Mouse (Mus musculus): ENCODE data around the gene Tph1. TPM values are rescaled to one million over a fixed set of nuclear protein-coding genes. Genes with fewer than 3 reads are reported as not detected.

Tph1 gene
- polyA plus RNA-seq (2014; fragmentation: Nextera tagmentation; extraction: Ambion mirVana) = 0.43 and 0.76 TPM in 2 replicates

- H3K4me1 ChIP-seq (ENCODE audit: control insufficient read depth, insufficient read depth, low read length) = no peaks in the 10 kb centered on the region; the same call in 1 of the 2 replicates
- H3K9me3 ChIP-seq (ENCODE audit: control insufficient read depth, low read length) = no peaks in the 10 kb centered on the region
- no peak within 1 kb of the TSS for H3K4me2 ChIP-seq (ENCODE audit: low read depth, low read length)
- ATAC-seq (ENCODE audit: low read depth) = no peak
- 62% methylated on average over 10 of the region's 10 CpGs for WGBS
- no peaks in the 10 kb centered on the region for H3K36me3 ChIP-seq (ENCODE audit: control insufficient read depth, insufficient read depth, low read length)
- no peak within 1 kb of the TSS for H3K27ac ChIP-seq (ENCODE audit: low read depth, low read length)
- no peak within 1 kb of the TSS for H3K9ac ChIP-seq (replicated peaks; ENCODE audit: low read depth, low read length)
- no peaks in the 10 kb centered on the region for H3K27me3 ChIP-seq (ENCODE audit: control insufficient read depth, insufficient read depth, low read length)
- no peak within 1 kb of the TSS for H3K4me3 ChIP-seq (ENCODE audit: low read depth, low read length)
Observed at GRCm38 (mm10) chr7:46672160-46672672, at the start of gene Tph1. Tph1 (minus strand) TSS chr7:46672537.

- Histone ChIP-seq H3K9ac (replicated peaks; ENCODE audit: low read depth, low read length) (no peak overlapping the region), H3K4me3 (ENCODE audit: low read depth, low read length) (no peak overlapping the region), H3K4me1 (ENCODE audit: control insufficient read depth, insufficient read depth, low read length) (no peaks in the 10 kb centered on the region), H3K4me2 (ENCODE audit: low read depth, low read length) (no peak overlapping the region), H3K27ac (ENCODE audit: low read depth, low read length) (no peak overlapping the region), H3K9me3 (ENCODE audit: control insufficient read depth, low read length) (no peaks in the 10 kb centered on the region), H3K36me3 (ENCODE audit: control insufficient read depth, insufficient read depth, low read length) (no peaks in the 10 kb centered on the region), H3K27me3 (ENCODE audit: control insufficient read depth, insufficient read depth, low read length) (no peaks in the 10 kb centered on the region)
- ATAC-seq (ENCODE audit: low read depth) = no peak
- 86% methylated on average over 9 of the region's 9 CpGs for WGBS
Observed at GRCm38 (mm10) chr7:46720460-46720859, 48.1 kb upstream of the Tph1 start.

- Histone ChIP-seq H3K27ac (ENCODE audit: low read depth, low read length) (no peak overlapping the region), H3K27me3 (ENCODE audit: control insufficient read depth, insufficient read depth, low read length) (no peaks in the 10 kb centered on the region), H3K4me3 (ENCODE audit: low read depth, low read length) (no peak overlapping the region), H3K9me3 (ENCODE audit: control insufficient read depth, low read length) (no peaks in the 10 kb centered on the region), H3K9ac (replicated peaks; ENCODE audit: low read depth, low read length) (no peak overlapping the region), H3K36me3 (ENCODE audit: control insufficient read depth, insufficient read depth, low read length) (no peaks in the 10 kb centered on the region), H3K4me1 (ENCODE audit: control insufficient read depth, insufficient read depth, low read length) (no peaks in the 10 kb centered on the region), H3K4me2 (ENCODE audit: low read depth, low read length) (no peak overlapping the region)
- no peak for ATAC-seq (ENCODE audit: low read depth)
- WGBS = 86% methylated on average over 7 of the region's 7 CpGs
Observed at GRCm38 (mm10) chr7:46719526-46719925, 47.2 kb upstream of the Tph1 start.

- no peaks in the 10 kb centered on the region for H3K9me3 ChIP-seq (ENCODE audit: control insufficient read depth, low read length)
- ATAC-seq (ENCODE audit: low read depth) = no peak
- 88% methylated on average over 7 of the region's 7 CpGs for WGBS
- H3K27me3 ChIP-seq (ENCODE audit: control insufficient read depth, insufficient read depth, low read length) = no peaks in the 10 kb centered on the region
- H3K36me3 ChIP-seq (ENCODE audit: control insufficient read depth, insufficient read depth, low read length) = no peaks in the 10 kb centered on the region
- no peaks in the 10 kb centered on the region for H3K4me1 ChIP-seq (ENCODE audit: control insufficient read depth, insufficient read depth, low read length)
- H3K27ac ChIP-seq (ENCODE audit: low read depth, low read length) = no peak overlapping the region
- no peak overlapping the region for H3K9ac ChIP-seq (replicated peaks; ENCODE audit: low read depth, low read length)
- no peak overlapping the region for H3K4me3 ChIP-seq (ENCODE audit: low read depth, low read length)
- no peak overlapping the region for H3K4me2 ChIP-seq (ENCODE audit: low read depth, low read length)
Observed at GRCm38 (mm10) chr7:46718591-46719270, 46.4 kb upstream of the Tph1 start.

GRCm38 (mm10) chr7:46716897-46717296 lies 44.6 kb upstream of the Tph1 start:
- Histone ChIP-seq H3K27ac (ENCODE audit: low read depth, low read length) (no peak overlapping the region), H3K4me1 (ENCODE audit: control insufficient read depth, insufficient read depth, low read length) (no peaks in the 10 kb centered on the region), H3K9me3 (ENCODE audit: control insufficient read depth, low read length) (no peaks in the 10 kb centered on the region), H3K27me3 (ENCODE audit: control insufficient read depth, insufficient read depth, low read length) (no peaks in the 10 kb centered on the region), H3K4me3 (ENCODE audit: low read depth, low read length) (no peak overlapping the region), H3K9ac (replicated peaks; ENCODE audit: low read depth, low read length) (no peak overlapping the region), H3K36me3 (ENCODE audit: control insufficient read depth, insufficient read depth, low read length) (no peaks in the 10 kb centered on the region), H3K4me2 (ENCODE audit: low read depth, low read length) (no peak overlapping the region)
- WGBS = 66% methylated on average over 5 of the region's 5 CpGs
- ATAC-seq (ENCODE audit: low read depth) = no peak

GRCm38 (mm10) chr7:46715600-46715999 lies 43.3 kb upstream of the Tph1 start, which contains the start of gene Saa3:
Saa3 (minus strand) TSS chr7:46715700.
- Histone ChIP-seq H3K9ac (replicated peaks; ENCODE audit: low read depth, low read length) (no peak within 1 kb of the TSS), H3K4me3 (ENCODE audit: low read depth, low read length) (no peak within 1 kb of the TSS), H3K36me3 (ENCODE audit: control insufficient read depth, insufficient read depth, low read length) (no peaks in the 10 kb centered on the region), H3K27ac (ENCODE audit: low read depth, low read length) (no peak within 1 kb of the TSS), H3K4me1 (ENCODE audit: control insufficient read depth, insufficient read depth, low read length) (no peaks in the 10 kb centered on the region), H3K27me3 (ENCODE audit: control insufficient read depth, insufficient read depth, low read length) (no peaks in the 10 kb centered on the region), H3K4me2 (ENCODE audit: low read depth, low read length) (no peak within 1 kb of the TSS), H3K9me3 (ENCODE audit: control insufficient read depth, low read length) (no peaks in the 10 kb centered on the region)
- no peak for ATAC-seq (ENCODE audit: low read depth)
- 86% methylated on average over 5 of the region's 5 CpGs for WGBS

- no peak overlapping the region for H3K4me2 ChIP-seq (ENCODE audit: low read depth, low read length)
- H3K27me3 ChIP-seq (ENCODE audit: control insufficient read depth, insufficient read depth, low read length) = no peaks in the 10 kb centered on the region
- no peak overlapping the region for H3K27ac ChIP-seq (ENCODE audit: low read depth, low read length)
- no peak overlapping the region for H3K4me3 ChIP-seq (ENCODE audit: low read depth, low read length)
- no peak overlapping the region for H3K9ac ChIP-seq (replicated peaks; ENCODE audit: low read depth, low read length)
- 34% methylated on average over 6 of the region's 6 CpGs for WGBS
- no peaks in the 10 kb centered on the region for H3K36me3 ChIP-seq (ENCODE audit: control insufficient read depth, insufficient read depth, low read length)
- H3K9me3 ChIP-seq (ENCODE audit: control insufficient read depth, low read length) = no peaks in the 10 kb centered on the region
- H3K4me1 ChIP-seq (ENCODE audit: control insufficient read depth, insufficient read depth, low read length) = peaks cover 2% of the 10 kb centered on the region; the same call in 1 of the 2 replicates
- no peak for ATAC-seq (ENCODE audit: low read depth)
Observed at GRCm38 (mm10) chr7:46714518-46714917, 42.2 kb upstream of the Tph1 start.

- peaks cover 4% of the 10 kb centered on the region; the same call in 1 of the 2 replicates for H3K4me1 ChIP-seq (ENCODE audit: control insufficient read depth, insufficient read depth, low read length)
- H3K36me3 ChIP-seq (ENCODE audit: control insufficient read depth, insufficient read depth, low read length) = no peaks in the 10 kb centered on the region
- no peak overlapping the region for H3K27ac ChIP-seq (ENCODE audit: low read depth, low read length)
- H3K9me3 ChIP-seq (ENCODE audit: control insufficient read depth, low read length) = no peaks in the 10 kb centered on the region
- H3K4me3 ChIP-seq (ENCODE audit: low read depth, low read length) = no peak overlapping the region
- no peak overlapping the region for H3K9ac ChIP-seq (replicated peaks; ENCODE audit: low read depth, low read length)
- ATAC-seq (ENCODE audit: low read depth) = no peak
- H3K4me2 ChIP-seq (ENCODE audit: low read depth, low read length) = no peak overlapping the region
- no peaks in the 10 kb centered on the region for H3K27me3 ChIP-seq (ENCODE audit: control insufficient read depth, insufficient read depth, low read length)
- WGBS = 83% methylated on average over 6 of the region's 6 CpGs
Observed at GRCm38 (mm10) chr7:46712250-46712649, 39.9 kb upstream of the Tph1 start.

- no peaks in the 10 kb centered on the region for H3K9me3 ChIP-seq (ENCODE audit: control insufficient read depth, low read length)
- H3K27ac ChIP-seq (ENCODE audit: low read depth, low read length) = peak within 1 kb of the TSS; percentile 74; the same call in 1 of the 2 replicates
- ATAC-seq (ENCODE audit: low read depth) = peak; percentile 98
- peak within 1 kb of the TSS; percentile 82 for H3K9ac ChIP-seq (replicated peaks; ENCODE audit: low read depth, low read length)
- peak within 1 kb of the TSS; percentile 69 for H3K4me3 ChIP-seq (ENCODE audit: low read depth, low read length)
- H3K27me3 ChIP-seq (ENCODE audit: control insufficient read depth, insufficient read depth, low read length) = no peaks in the 10 kb centered on the region
- H3K4me1 ChIP-seq (ENCODE audit: control insufficient read depth, insufficient read depth, low read length) = peaks cover 4% of the 10 kb centered on the region; the same call in 1 of the 2 replicates
- peaks cover 11% of the 10 kb centered on the region; the same call in 1 of the 2 replicates for H3K36me3 ChIP-seq (ENCODE audit: control insufficient read depth, insufficient read depth, low read length)
- H3K4me2 ChIP-seq (ENCODE audit: low read depth, low read length) = peak within 1 kb of the TSS; percentile 51
- under 1% methylated on average over 38 of the region's 38 CpGs for WGBS
Observed at GRCm38 (mm10) chr7:46710390-46710844, 38.1 kb upstream of the Tph1 start, which contains the start of gene Saal1. Saal1 (minus strand) TSS chr7:46710680.

Measured in neural tube, embryonic 14.5 days (tissue).